Mouse (Mus musculus): ENCODE measurements around the gene Syne3.

- no peak for TF ChIP-seq CTCF (IDR thresholded peaks at IDR 0.05; ENCODE audit: low read depth)
- TF ChIP-seq EP300 (IDR thresholded peaks at IDR 0.05; ENCODE audit: low read depth), result no peak
Observed at GRCm38 (mm10) chr12:104919247-104919646, 90.4 kb downstream of the Syne3 start.

Data from heart, postnatal 0 days (tissue).